Mouse (Mus musculus) c-Kit-negative CD71-positive TER-119-positive erythroid progenitor cells, embryonic 14.5 days (primary cell): ENCODE results near the gene Gfral.

Experiments used
- DNase-seq: peaks from one replicate; pipeline ENCODE4 v3.0.0-alpha.2; 2013; ENCODE audit warnings: low read depth, low spot score

The Gfral gene

GRCm38 (mm10) chr9:76213557-76213956, at the start of gene Gfral:
Gene Gfral, minus strand, starts transcription at chr9:76213657.
- DNase-seq = no peak

DNA sequence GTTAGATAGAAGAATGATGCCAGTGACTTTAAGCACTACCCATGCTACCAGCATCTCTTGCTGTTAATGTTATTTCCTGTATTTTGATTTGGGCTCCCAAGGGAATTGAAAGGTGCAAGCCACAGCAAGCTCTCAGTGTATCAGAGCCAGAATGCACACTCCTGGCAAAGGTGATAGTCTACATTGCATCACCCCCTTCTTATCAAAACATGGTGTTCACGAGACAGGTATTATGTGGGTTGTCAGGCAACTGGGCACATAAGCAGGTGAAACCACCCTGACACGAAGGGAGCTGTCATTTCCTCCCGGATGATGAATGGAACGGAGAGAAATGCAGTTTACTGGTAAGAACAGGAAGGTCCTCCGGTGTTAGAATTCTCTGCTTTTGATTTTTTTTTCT, 44.3 kb upstream of the Gfral start:
- DNase-seq = no peak

DNA sequence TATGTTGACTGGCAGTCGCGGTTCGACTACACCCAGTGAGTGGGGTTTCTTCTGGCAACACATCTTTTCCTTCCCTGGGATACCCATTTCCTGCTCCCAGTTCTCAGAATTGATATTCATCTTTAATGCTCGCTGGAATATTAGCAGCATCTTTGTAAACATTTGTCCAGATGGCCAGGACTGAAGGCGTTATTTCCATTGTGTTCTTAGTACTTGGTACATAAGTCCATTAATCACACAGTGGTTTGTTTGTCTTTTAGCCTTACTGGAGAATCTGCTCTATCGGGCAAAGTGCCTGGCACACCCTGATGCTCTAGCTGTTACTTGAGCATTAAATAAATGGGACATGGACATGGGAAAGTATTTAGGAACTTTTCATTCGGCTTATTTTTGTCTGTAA, 39.1 kb upstream of the Gfral start:
- no peak for DNase-seq

DNA sequence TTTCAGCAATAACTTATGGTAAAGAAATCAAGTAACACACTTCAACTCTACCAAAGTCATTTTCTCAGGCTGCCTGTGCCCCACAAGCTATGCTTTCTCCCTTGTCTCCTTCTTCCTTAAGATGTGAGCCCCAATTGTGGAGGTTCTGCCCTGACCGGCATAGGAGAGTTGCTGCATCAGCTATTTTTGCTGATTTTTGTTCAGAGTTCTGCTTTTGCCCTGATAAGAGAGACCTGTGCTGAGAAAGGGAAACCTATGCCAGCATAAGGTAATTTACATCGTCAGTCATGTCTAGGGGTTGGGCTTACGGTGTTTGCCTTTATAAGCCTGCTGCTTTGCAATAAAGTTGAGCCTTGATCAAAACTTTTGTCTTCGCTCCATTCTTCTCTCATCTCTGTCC, 38.7 kb upstream of the Gfral start:
- no peak for DNase-seq

DNA sequence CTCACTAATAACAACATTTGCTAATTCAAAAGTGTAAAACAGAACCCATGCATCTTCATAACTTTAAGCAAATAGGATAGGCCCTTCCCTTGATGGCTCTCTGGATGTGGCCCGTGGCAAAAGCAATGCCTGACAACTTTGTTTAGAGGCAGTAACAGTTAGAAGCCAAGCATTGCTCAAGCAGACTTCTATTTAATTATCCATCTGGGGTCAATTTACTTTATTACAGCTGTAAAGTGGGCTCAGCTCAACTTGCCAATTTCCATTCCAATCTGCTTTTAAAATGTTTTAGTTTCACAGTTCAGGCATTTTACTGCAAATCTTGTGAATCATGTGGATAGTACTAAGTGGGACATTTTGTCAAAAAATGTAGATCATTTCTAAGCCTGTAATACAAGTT, 28.9 kb upstream of the Gfral start:
- DNase-seq = no peak

- peak; percentile 32 for DNase-seq
Observed at GRCm38 (mm10) chr9:76237946-76238345, 24.5 kb upstream of the Gfral start.

GRCm38 (mm10) chr9:76237243-76237642, 23.8 kb upstream of the Gfral start:
- DNase-seq = peak; percentile 62

DNA sequence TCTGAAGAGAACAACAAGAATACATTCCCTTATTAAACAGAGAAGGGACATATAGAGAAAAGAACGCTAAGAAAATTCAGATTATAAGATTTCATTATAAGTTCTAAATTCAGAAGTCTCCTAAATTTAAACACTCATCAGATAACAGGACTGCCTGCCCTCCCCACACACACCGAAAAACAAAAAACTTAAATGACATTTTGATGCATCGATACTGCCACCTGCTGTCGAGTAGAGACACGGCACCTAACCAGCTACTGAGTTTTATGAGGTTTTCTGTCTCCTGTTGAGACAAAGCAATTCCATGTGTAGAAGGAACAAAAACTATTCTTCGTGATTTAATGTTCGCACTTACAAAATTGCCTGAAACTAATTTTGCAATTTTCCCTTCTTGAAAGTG, 23.2 kb upstream of the Gfral start:
- DNase-seq = peak; percentile 77

- DNase-seq = peak; percentile 69
Observed at GRCm38 (mm10) chr9:76235945-76236503, 22.6 kb upstream of the Gfral start.

DNA sequence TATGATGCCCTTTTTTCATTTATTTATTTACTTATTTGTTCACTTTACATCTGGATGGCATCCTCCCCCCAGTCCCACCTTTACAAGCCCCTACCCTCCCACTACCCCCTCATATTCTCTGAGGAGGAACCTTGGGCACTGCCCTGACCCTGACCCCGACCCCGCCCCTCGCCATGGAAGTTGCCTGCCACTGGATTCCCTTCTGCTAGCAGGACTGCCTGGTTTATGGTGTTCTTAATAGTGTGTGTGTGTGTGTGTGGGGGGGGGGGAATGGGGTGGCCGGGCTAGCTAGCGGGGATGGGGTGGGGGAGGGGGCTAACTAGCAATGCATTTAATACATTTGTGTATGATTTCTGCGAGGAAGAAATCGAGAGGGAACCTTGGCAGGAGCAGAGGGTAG, 21.4 kb upstream of the Gfral start:
- DNase-seq = no peak

- DNase-seq = no peak
Observed at GRCm38 (mm10) chr9:76230400-76230799, 16.9 kb upstream of the Gfral start.

DNA sequence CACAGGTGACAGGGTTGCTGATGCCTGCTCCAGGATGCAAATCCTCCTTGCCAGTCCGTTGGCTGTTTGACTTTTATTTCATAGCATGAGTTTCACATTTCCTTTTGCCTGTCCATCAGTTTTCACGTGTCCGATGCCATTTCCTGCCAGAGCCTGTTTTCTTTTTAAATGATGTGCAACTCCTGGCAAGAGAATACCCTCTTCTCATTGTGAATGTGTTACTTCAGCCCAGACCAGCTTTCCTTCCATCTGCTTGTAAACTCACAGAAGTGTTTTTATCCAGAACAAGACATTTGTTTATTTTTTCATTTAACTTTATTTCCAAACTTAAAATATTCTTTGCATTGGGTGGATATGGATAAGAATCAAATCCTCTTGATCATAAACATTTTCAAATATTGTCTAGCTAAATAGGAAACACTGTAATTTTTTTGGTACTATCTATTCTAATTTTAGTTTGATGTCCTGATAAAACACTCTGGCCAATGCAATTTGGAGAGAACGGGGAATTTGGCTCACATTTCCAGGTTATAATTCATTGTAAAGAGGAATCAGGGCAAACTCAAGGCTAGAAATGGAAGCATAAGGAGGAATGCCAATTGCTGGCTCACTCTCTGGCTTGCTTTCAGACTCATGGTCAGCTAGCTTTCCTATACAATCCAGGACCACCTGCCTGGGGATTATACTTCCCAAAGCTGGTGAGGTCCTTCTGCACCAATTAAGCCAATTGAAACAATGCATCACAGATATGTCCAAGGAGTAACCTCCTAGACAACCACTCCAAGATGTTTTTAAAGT, 3.9 kb upstream of the Gfral start:
- DNase-seq = no peak

- DNase-seq = no peak
Observed at GRCm38 (mm10) chr9:76214678-76215077, 1.2 kb upstream of the Gfral start.

DNA sequence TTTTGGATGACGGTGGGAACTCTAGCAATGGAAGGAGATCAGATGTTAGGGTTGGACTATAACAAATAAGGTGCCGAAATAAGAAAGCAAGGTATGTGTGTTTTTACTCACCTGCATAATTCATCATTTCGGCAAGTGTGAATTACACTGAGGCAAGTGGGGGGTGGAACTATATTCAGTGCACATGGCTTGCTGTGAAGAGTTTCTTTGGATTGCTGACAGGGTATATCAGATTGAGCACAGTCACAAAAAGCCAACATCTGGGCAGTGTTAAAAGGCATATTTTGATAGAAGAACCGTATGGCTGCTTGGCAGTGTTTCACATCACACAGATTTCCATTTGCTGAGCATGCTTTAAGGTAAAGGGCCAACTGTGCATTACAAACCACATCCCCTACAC, 16.5 kb downstream of the Gfral start:
- DNase-seq = no peak

- DNase-seq = no peak
Observed at GRCm38 (mm10) chr9:76179221-76179620, 34.2 kb downstream of the Gfral start.

DNA sequence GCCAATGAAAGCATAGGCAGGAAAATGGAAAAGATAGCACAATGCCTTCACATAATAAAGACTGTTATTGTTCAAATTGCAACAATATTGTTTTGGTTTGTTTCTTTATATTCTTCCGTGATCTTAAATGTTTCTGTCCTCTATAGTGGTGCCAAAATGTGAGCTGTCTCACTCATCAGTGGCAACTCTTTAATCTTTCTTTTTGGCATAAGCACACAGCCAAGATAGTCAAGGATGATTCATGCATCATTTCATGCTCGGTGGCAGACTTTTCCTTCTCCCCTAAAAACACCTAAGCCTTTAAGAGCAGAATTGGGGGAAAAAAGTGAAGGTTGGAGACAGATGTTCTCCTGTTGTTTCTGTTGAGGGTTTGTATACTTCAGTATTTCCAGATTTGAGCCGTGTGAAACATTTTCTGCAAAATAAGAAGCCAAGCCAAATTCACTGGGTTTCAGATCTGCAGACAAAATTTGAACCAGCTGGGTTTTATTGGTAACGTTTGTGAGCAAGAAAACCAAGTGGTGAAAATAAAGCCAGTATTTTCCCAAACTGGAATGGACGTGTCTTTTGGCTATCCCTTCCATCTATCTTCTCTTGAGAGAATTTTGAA, 40.7 kb downstream of the Gfral start:
- DNase-seq = no peak

DNA sequence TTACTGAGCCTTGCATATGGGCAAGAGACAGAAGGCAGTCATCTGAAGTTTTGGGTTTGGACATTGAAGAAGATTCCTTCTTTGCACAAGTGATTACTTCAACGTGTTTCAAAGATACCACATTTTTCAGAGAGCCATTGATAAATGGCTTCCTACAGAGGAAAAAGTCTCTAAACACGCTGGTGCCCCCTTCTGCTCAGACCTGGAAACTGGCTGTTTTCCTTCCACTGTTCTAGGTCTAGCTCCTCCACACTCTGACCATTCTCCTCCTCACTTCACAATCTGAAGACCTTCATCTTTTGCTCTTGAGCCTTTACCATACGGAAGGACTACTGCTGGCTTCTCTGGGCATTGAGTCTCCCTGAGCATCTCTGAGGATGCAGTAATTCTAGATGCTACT, 45.1 kb downstream of the Gfral start:
- no peak for DNase-seq

- DNase-seq = no peak
Observed at GRCm38 (mm10) chr9:76162446-76162845, 51.0 kb downstream of the Gfral start.

DNA sequence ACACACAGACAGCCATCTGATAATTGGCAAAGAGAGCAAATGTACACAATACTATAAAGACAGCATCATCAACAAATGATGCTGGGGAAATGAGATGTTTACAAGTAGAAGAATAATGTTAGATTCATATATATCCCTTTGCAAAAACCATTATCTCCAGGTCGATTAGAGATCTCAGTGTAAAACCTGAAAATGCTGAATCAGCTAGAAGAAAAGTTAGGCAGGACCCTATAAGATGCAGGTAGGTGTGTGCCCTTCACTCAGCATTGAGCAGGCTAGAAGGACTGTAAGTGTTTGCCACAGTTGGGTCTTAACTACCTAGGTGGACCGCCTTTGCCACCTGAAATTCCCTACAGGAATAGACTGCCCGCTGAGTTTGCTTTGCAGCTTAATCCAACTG, 67.9 kb downstream of the Gfral start:
- DNase-seq = no peak

DNA sequence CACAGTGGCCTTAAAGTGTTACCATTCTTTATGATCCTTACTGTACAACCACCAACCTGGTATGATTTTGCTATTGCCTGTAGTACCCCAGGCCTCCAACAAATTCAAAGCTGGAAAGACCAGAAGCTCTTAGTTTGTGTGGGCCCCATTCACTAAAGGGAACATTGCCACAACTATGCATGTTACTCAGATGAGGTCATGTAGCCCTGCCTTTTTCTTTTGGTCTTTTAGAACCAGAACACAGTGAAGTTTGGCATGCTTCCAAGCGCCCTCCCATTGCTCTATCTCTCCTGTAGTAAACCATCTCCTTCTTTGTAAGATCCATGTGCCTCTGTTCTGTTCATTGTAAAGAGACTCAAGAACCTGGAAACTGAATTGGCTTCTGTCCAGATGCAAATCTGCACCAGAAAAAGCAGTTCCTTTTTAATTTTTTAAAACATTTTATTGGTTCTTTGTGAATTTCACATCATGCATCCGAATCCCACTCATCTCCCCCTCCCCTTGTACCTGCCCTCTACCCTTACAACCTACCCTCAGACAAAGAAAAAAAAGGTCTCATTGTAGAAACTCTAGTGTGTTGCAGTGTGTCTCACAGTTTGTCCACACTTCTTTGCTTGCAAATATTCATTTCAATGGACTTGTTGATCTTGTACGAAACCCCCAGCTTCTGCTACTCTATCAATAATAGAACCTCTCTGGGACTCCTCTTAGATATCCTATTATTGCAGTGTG, 74.9 kb downstream of the Gfral start:
- DNase-seq = no peak

- DNase-seq = no peak
Observed at GRCm38 (mm10) chr9:76134042-76134441, 79.4 kb downstream of the Gfral start.

- DNase-seq = no peak
Observed at GRCm38 (mm10) chr9:76129353-76129752, 84.1 kb downstream of the Gfral start.
